Mouse (Mus musculus) right cerebral cortex, postnatal 36 days (tissue): ENCODE data around the gene Mogat2.

ENCODE experiments used
- DNase-seq, 2 experiments: peaks; one replicate each; pipeline ENCODE4 v3.0.0; 2022; ENCODE audit warnings: low spot score in 2 of 2, mixed read lengths in 1 of 2

The Mogat2 gene

GRCm38 (mm10) chr7:99194511-99194910, 43.9 kb downstream of the Mogat2 start:
- DNase-seq = no peak

- no peak for DNase-seq
Measured at GRCm38 (mm10) chr7:99193926-99194325, 44.5 kb downstream of the Mogat2 start.

- no peak for DNase-seq
Measured at GRCm38 (mm10) chr7:99191411-99191810, 47.0 kb downstream of the Mogat2 start.

GRCm38 (mm10) chr7:99189885-99190284, 48.5 kb downstream of the Mogat2 start:
- DNase-seq = no peak

- DNase-seq = no peak
Measured at GRCm38 (mm10) chr7:99188630-99189029, 49.8 kb downstream of the Mogat2 start.

- DNase-seq = no peak
Measured at GRCm38 (mm10) chr7:99187451-99187850, 51.0 kb downstream of the Mogat2 start.

- no peak for DNase-seq
Measured at GRCm38 (mm10) chr7:99185405-99185804, 53.0 kb downstream of the Mogat2 start.

GRCm38 (mm10) chr7:99183751-99184150, 54.7 kb downstream of the Mogat2 start:
- no peak for DNase-seq

GRCm38 (mm10) chr7:99182432-99183172, 55.8 kb downstream of the Mogat2 start, which contains the start of gene Dgat2:
TSS of gene Dgat2 (minus strand) at chr7:99182719.
- peak; percentile 80 to 85 for DNase-seq

- peak in 1 of 2 experiments; percentile 38 for DNase-seq
Measured at GRCm38 (mm10) chr7:99181619-99182431, 56.6 kb downstream of the Mogat2 start.

- DNase-seq = no peak
Measured at GRCm38 (mm10) chr7:99180162-99180561, 58.3 kb downstream of the Mogat2 start.

GRCm38 (mm10) chr7:99179271-99179670, 59.1 kb downstream of the Mogat2 start:
- DNase-seq = no peak

GRCm38 (mm10) chr7:99177386-99177785, 61.0 kb downstream of the Mogat2 start:
- DNase-seq = peak in 1 of 2 experiments; percentile 36

- no peak for DNase-seq
Measured at GRCm38 (mm10) chr7:99175666-99176065, 62.8 kb downstream of the Mogat2 start.

GRCm38 (mm10) chr7:99175118-99175517, 63.3 kb downstream of the Mogat2 start:
- DNase-seq = no peak

- no peak for DNase-seq
Measured at GRCm38 (mm10) chr7:99174006-99174405, 64.4 kb downstream of the Mogat2 start.

- DNase-seq = no peak
Measured at GRCm38 (mm10) chr7:99172898-99173297, 65.5 kb downstream of the Mogat2 start.

- DNase-seq = no peak
Measured at GRCm38 (mm10) chr7:99171730-99172463, 66.5 kb downstream of the Mogat2 start.

- no peak for DNase-seq
Measured at GRCm38 (mm10) chr7:99170519-99170918, 67.9 kb downstream of the Mogat2 start.

- no peak for DNase-seq
Measured at GRCm38 (mm10) chr7:99169717-99170403, 68.6 kb downstream of the Mogat2 start.
